Mouse (Mus musculus) layer of hippocampus, adult 11-12 months (tissue): ENCODE measurements at regions not wholly inside any gene's neighbourhood (a gene's known extent, or its start where the extent isn't known, plus 50 kb on each side); places are given as distances from the start of the nearest gene placed in this dataset.
A peak's percentile ranks its signal among the peaks of the same experiment; 100 is the strongest.

Experiments
- DNase-seq: peaks from one replicate; pipeline ENCODE4 v3.0.0; 2022; ENCODE audit warnings: low spot score

DNA sequence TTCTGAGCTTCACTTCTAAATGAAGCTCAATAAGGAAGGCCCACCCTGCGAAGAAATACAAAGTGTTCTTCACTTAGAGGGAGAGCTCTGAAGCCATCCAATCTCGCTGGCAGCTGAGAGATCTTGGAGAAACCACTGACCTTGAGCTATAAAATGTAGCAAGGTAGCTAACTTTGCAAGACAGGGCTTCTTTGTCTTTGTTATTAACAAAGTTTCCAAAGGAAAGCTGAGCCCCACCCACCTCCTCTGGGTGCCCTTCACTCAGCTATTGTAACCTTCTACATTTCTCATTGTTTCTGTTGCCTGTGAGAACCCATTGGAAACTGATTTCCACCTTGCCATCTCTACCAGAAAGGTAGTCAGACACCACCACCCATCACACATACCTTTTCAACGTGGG, 57.2 kb upstream of the Usp9x start:
- no peak for DNase-seq

DNA sequence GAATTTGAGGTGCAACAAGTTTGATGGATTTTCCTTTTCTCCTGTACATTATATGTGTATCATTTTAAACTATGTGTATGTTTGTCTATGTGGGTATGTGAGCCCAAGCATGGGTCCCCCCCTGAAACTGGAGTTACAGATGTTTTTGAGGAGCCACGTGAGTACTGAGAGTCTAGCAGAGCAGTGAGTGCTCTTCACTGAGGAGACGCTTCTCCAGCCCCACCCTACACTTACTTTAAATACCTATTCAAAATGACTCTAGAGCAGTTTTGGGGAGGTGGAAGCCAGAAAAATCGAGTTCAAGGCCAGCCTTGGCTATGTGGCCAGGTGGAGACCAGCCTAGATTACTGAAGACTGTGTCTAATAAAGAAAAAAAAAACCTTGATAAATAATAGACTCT, 58.2 kb upstream of the Usp9x start:
- no peak for DNase-seq

DNA sequence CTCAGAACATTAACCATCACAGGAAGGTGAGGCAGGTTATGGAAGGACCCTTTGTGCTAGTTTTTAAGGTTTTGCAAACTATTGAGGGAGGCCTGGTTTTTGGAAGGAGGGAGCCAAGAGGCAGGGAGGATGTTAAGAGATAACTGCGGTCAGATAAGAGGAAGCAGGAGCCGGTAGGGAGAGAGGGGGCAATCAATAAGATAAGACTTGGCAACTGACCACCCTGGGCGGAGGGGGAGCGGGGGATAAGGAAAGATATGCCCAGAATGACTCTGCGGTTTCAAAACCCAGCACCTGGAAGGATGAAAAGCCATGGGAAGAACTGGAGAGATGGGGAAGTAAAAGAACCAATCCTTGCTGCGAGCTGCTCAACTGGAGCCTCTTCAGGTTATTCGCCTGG, 80.5 kb upstream of the Usp9x start:
- no peak for DNase-seq

- no peak for DNase-seq
These were observed 93.6 kb upstream of the Usp9x start for GRCm38 (mm10) chrX:12977676-12978075.

GRCm38 (mm10) chrX:12968979-12969746, 102.1 kb upstream of the Usp9x start:
- DNase-seq, result no peak

GRCm38 (mm10) chrX:12959467-12960314, 111.6 kb upstream of the Usp9x start:
- DNase-seq, result no peak

DNA sequence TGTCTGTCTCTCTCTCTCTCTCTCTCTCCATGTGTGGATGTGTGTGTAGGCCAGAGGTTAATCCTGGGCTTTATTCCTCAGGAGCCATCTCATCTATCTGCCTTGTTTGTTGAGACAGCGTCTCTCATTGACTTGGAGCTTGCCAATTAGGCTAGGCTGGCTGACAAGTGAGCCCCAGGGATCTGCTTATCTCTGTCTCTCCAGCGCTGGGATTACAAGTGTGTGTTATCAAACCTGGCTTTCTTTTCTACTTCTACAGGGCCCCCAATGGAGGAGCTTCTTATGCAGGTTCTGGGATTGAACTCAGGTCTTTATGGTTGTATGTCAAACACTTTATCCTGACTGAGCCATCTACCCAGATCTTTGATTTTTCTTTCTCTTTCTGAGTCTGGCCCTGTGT, 112.4 kb upstream of the Usp9x start:
- DNase-seq, result no peak

GRCm38 (mm10) chrX:12950928-12951660, 120.2 kb upstream of the Usp9x start:
- DNase-seq, result peak; percentile 15

DNA sequence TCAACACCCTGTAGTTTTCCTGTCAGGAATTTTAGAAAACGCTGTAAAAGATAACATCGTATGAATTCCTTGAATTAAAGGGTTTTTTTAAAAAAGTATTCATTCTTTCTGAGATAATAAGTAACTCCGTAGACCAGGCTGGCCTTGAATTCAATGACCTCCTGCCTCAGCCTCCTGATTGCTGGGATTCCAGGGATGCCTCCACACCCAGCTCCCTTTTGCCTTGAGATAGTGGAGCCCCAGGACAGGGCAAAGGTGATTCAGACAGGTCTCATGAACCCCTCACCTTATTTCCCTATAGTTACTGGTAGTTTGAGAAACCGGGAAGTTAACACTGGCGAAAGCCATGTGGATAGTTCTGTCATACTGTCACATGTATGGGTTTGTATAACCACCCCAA, 128.8 kb upstream of the Usp9x start:
- no peak for DNase-seq

GRCm38 (mm10) chrX:12936406-12937172, 134.7 kb upstream of the Usp9x start:
- peak; percentile 21 for DNase-seq

- DNase-seq, result no peak
These were observed 137.9 kb upstream of the Usp9x start for GRCm38 (mm10) chrX:12933294-12933807.

DNA sequence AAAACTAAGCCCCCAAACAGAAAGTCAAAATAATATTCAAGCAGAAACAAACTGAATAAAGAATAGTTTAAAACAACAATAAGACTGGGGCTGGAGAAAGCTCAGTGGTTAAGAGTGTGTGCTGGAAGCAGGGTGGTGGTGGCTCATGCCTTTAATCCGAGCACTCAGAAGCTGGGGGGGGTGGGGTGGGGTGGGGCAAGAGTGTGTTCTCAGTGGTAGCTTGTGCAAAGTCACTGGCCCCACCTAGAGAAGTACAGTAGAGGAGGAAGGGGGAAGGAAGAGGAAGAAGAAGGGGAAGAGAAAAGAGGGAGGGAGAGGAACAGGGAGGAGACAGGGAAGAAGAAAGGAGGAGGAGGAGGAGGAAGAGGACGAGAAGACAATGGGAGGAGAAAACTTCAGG, 141.1 kb upstream of the Usp9x start:
- no peak for DNase-seq

DNA sequence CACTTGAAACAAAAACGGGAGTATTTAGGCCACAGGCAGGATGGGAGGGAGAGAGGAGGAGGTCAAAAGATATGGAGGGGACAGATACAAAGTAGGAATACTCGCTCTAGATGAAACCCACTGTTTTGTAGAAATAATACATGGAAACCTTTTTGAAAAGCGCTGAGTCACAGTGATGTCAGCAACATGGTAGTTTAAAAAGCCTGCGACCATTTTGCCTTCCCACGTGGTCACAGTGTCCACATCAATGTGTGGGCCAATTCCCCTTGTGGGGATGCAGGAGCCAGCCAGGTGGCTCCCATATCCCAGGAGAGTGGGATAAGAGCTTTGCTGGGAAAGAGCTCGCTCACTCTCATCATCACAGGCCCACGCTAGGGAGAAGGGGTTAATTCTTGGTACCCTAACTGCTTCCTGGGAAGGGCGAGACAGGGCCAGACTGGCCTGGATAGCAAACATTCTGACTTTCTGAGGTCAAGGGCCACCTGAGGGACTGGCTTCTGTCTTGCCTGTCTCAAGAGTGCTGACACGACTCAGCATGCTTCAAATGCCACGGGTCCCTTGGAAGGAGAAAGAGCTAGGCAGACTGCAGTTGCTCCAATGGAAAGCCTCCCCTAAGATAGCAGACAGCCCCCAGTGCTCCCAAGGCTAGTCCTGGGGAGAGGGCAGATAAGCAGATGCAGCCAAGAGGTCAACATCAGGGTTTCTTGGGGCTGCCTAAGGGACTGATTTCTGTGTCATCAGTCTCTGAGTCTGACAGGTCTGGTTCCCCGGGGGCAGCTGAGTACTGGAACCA, 143.3 kb upstream of the Usp9x start:
- no peak for DNase-seq

DNA sequence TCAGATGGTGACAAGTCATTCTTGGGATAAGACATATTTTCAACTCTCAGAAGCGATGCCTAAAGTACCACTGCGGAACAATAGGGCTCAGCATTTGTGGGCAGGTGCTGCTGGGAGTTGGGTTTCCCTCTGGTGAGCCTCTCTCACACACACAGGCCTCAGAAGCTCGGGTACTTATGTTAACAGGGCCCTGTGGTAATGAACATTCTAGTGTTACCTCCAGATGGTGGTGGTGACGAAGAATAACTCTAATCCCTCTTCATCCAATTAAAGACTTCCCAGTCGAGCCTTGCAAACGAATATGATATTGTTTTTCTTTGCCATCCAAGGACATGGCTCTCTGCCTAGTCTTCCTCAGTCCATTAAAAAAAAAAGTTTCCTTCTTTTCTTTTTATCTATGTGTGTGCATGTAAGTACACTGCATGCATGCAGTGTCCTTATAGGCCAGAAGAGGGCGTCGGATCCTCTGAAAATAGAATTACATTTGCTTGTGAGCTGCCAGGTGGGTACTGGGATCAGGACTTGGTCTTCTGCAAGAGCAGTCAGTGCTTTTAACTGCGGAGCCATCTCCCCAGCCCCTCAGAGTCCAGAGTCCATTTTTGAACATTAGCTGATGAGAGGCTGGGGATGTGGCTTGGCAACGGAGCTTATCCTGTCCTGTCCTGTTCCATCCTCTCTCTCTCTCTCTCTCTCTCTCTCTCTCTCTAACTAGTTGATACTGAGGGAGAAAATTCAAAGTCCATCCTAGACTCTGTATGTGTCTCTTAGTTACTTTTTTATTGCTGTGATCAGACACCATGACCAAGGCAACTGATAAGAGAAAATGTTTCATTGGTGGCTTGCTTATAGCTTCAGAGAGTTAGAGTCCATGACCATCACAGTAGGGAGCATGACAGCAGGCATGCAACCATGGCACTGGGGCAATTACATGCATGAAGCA, 146.3 kb upstream of the Usp9x start:
- no peak for DNase-seq

- no peak for DNase-seq
These were observed 151.7 kb upstream of the Usp9x start for GRCm38 (mm10) chrX:12919576-12919975.

DNA sequence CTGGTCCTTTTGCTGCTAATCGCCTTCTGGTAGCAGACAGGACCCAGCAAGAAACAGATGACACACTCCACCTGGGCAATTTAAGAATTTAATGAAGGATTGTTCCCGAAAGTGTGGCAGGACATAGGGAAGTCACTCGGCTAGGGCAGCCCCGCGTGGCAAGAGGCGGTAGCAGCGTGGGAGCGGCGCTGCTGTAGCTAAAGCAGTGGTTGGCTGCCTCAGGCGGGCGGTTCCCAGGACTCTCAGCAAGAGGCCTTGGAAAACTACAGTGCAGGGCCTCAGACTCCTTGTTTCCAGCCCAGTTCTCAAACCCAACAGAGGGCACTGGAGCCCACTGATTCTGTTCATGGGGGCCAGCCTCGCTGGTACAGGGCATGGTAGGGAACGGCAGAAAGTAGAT, 154.2 kb upstream of the Usp9x start:
- peak; percentile 4 for DNase-seq

- no peak for DNase-seq
These were observed 154.6 kb upstream of the Usp9x start for GRCm38 (mm10) chrX:12916684-12917083.

DNA sequence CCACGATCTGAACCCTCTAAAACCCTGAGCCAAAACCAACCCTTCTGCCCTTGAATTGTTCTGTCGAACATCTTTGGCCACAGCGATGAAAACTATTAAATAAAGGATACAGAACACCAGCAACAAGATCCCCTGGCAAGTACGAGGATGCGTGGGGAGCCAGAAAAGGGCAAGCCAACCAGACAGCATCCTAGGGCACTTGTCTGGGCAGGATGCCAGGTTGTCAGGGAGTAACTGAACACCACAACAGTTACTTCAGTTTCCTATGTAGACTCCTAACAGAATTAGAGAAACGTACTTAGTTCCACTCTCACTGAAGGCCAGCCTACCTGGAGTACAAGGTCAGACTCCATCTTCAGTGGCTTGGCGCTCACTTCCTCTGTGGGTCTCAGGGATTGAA, 138.4 kb upstream of the Med14 start:
- DNase-seq, result no peak

- no peak for DNase-seq
These were observed 129.6 kb upstream of the Med14 start for GRCm38 (mm10) chrX:12891468-12891867.

GRCm38 (mm10) chrX:12889482-12889808, 127.6 kb upstream of the Med14 start:
- no peak for DNase-seq
